Mouse (Mus musculus): ENCODE data around the gene Inpp4b. TPM values are rescaled to one million over a fixed set of nuclear protein-coding genes. Genes with fewer than 3 reads are reported as not detected.

Gene Inpp4b
- total RNA-seq, 2 experiments from 2014 or later: 9.9 to 11.2 TPM

- DNase-seq (ENCODE audit: extremely low spot score in 1 of 2, low spot score in 2 of 2): no peak
- intact Hi-C loops (cut with DNase I): no loop called here
Measured at GRCm38 (mm10) chr8:81618918-81619317, 276.6 kb downstream of the Inpp4b start.

- DNase-seq (ENCODE audit: extremely low spot score in 1 of 2, low spot score in 2 of 2): no peak
- intact Hi-C loops (cut with DNase I): no loop called here
Measured at GRCm38 (mm10) chr8:81635015-81635414, 292.7 kb downstream of the Inpp4b start.

- DNase-seq (ENCODE audit: extremely low spot score in 1 of 2, low spot score in 2 of 2): no peak
- intact Hi-C loops (cut with DNase I): no loop called here
Measured at GRCm38 (mm10) chr8:81635912-81636583, 293.7 kb downstream of the Inpp4b start.

GRCm38 (mm10) chr8:81638478-81638877 is 296.1 kb downstream of the Inpp4b start:
- DNase-seq (ENCODE audit: extremely low spot score in 1 of 2, low spot score in 2 of 2): no peak
- intact Hi-C loops (cut with DNase I): no loop called here

GRCm38 (mm10) chr8:81639820-81640219 is 297.5 kb downstream of the Inpp4b start:
- intact Hi-C loops (cut with DNase I): no loop called here
- no peak for DNase-seq (ENCODE audit: extremely low spot score in 1 of 2, low spot score in 2 of 2)

- intact Hi-C loops (cut with DNase I): no loop called here
- DNase-seq (ENCODE audit: extremely low spot score in 1 of 2, low spot score in 2 of 2): no peak
Measured at GRCm38 (mm10) chr8:81643030-81643429, 300.7 kb downstream of the Inpp4b start.

GRCm38 (mm10) chr8:81692167-81692566 is 349.8 kb downstream of the Inpp4b start:
- DNase-seq (ENCODE audit: extremely low spot score in 1 of 2, low spot score in 2 of 2): no peak
- intact Hi-C loops (cut with DNase I): no loop called here

- no peak for DNase-seq (ENCODE audit: extremely low spot score in 1 of 2, low spot score in 2 of 2)
- intact Hi-C loops (cut with DNase I): no loop called here
Measured at GRCm38 (mm10) chr8:81694893-81695292, 352.5 kb downstream of the Inpp4b start.

- intact Hi-C loops (cut with DNase I): no loop called here
- DNase-seq (ENCODE audit: extremely low spot score in 1 of 2, low spot score in 2 of 2): no peak
Measured at GRCm38 (mm10) chr8:81702038-81702437, 359.7 kb downstream of the Inpp4b start.

- no peak for DNase-seq (ENCODE audit: extremely low spot score in 1 of 2, low spot score in 2 of 2)
- intact Hi-C loops (cut with DNase I): no loop called here
Measured at GRCm38 (mm10) chr8:81703571-81704365, 361.4 kb downstream of the Inpp4b start.

- intact Hi-C loops (cut with DNase I): no loop called here
- DNase-seq (ENCODE audit: extremely low spot score in 1 of 2, low spot score in 2 of 2): no peak
Measured at GRCm38 (mm10) chr8:81707436-81707835, 365.1 kb downstream of the Inpp4b start.

- intact Hi-C loops (cut with DNase I): no loop called here
- no peak for DNase-seq (ENCODE audit: extremely low spot score in 1 of 2, low spot score in 2 of 2)
Measured at GRCm38 (mm10) chr8:81731332-81731731, 389.0 kb downstream of the Inpp4b start.

GRCm38 (mm10) chr8:81735655-81736054 is 393.3 kb downstream of the Inpp4b start:
- intact Hi-C loops (cut with DNase I): no loop called here
- DNase-seq (ENCODE audit: extremely low spot score in 1 of 2, low spot score in 2 of 2): no peak

GRCm38 (mm10) chr8:81736103-81736502 is 393.7 kb downstream of the Inpp4b start:
- DNase-seq (ENCODE audit: extremely low spot score in 1 of 2, low spot score in 2 of 2): no peak
- intact Hi-C loops (cut with DNase I): no loop called here

GRCm38 (mm10) chr8:81742588-81742987 is 400.2 kb downstream of the Inpp4b start:
- intact Hi-C loops (cut with DNase I): no loop called here
- no peak for DNase-seq (ENCODE audit: extremely low spot score in 1 of 2, low spot score in 2 of 2)

GRCm38 (mm10) chr8:81743040-81743439 is 400.7 kb downstream of the Inpp4b start:
- no peak for DNase-seq (ENCODE audit: extremely low spot score in 1 of 2, low spot score in 2 of 2)
- intact Hi-C loops (cut with DNase I): no loop called here

GRCm38 (mm10) chr8:81745439-81745838 is 403.1 kb downstream of the Inpp4b start:
- DNase-seq (ENCODE audit: extremely low spot score in 1 of 2, low spot score in 2 of 2): no peak
- intact Hi-C loops (cut with DNase I): no loop called here

GRCm38 (mm10) chr8:81751159-81751558 is 408.8 kb downstream of the Inpp4b start:
- DNase-seq (ENCODE audit: extremely low spot score in 1 of 2, low spot score in 2 of 2): no peak
- intact Hi-C loops (cut with DNase I): no loop called here

- no peak for DNase-seq (ENCODE audit: extremely low spot score in 1 of 2, low spot score in 2 of 2)
- intact Hi-C loops (cut with DNase I): no loop called here
Measured at GRCm38 (mm10) chr8:81756663-81757062, 414.3 kb downstream of the Inpp4b start.

GRCm38 (mm10) chr8:81757580-81758144 is 415.3 kb downstream of the Inpp4b start:
- no peak for DNase-seq (ENCODE audit: extremely low spot score in 1 of 2, low spot score in 2 of 2)
- intact Hi-C loops (cut with DNase I): no loop called here

Data from left cerebral cortex, postnatal 10 days (tissue).